Mouse (Mus musculus) embryonic facial prominence, embryonic 11.5 days (tissue): Measurements from ENCODE around the gene Mrps34. TPM values are rescaled to one million over a fixed set of nuclear protein-coding genes. Genes with fewer than 3 reads are reported as not detected.

Source experiments
- ATAC-seq: fragments of 200-750 bp; cut with Nextera tagmentation; replicated peaks from 2 replicates; pipeline ENCODE4 v1.8.0; 2017; ENCODE audit warnings: low read depth; ENCODE audit not compliant: insufficient number of reproducible peaks, low FRiP score, low TSS enrichment
- DNase-seq: peaks from one replicate; pipeline ENCODE4 v3.0.0-alpha.2; 2015; ENCODE audit warnings: low spot score
- H3K27ac ChIP-seq: fragments of 300-500 bp; sonication (generic); replicated peaks from 2 replicates; pipeline ENCODE4 v1.5.1; 2014; ENCODE audit warnings: mild to moderate bottlenecking, low read depth, low read length, control low read depth
- H3K27me3 ChIP-seq: fragments of 300-500 bp; sonication (generic); 2 replicates; pipeline ENCODE4 v1.6.1; 2014; ENCODE audit warnings: mild to moderate bottlenecking, low read length, moderate library complexity, mixed read lengths; ENCODE audit not compliant: control insufficient read depth, insufficient read depth
- H3K36me3 ChIP-seq: fragments of 300-500 bp; sonication (generic); replicated peaks from 2 replicates; pipeline ENCODE4 v1.6.1; 2014; ENCODE audit warnings: low read depth, mild to moderate bottlenecking, low read length, moderate library complexity, mixed read lengths; ENCODE audit not compliant: control insufficient read depth, insufficient read depth
- H3K4me1 ChIP-seq: fragments of 300-500 bp; sonication (generic); 2 replicates; pipeline ENCODE4 v1.6.1; 2014; ENCODE audit warnings: low read length, mixed read lengths; ENCODE audit not compliant: control insufficient read depth, insufficient read depth
- H3K4me2 ChIP-seq: fragments of 300-500 bp; sonication (generic); 2 replicates; pipeline ENCODE4 v1.6.1; 2014; ENCODE audit warnings: low read depth, mild to moderate bottlenecking, control low read depth, low read length, moderate library complexity
- H3K4me3 ChIP-seq: fragments of 300-500 bp; sonication (generic); 2 replicates; pipeline ENCODE4 v1.5.1; 2014; ENCODE audit warnings: low read depth, low read length, control low read depth
- H3K9ac ChIP-seq: fragments of 300-500 bp; sonication (generic); replicated peaks from 2 replicates; pipeline ENCODE4 v1.6.1; 2014; ENCODE audit warnings: mild to moderate bottlenecking, control low read depth, low read length
- H3K9me3 ChIP-seq: fragments of 300-500 bp; sonication (generic); replicated peaks from 2 replicates; pipeline ENCODE4 v1.6.1; 2016; ENCODE audit warnings: mild to moderate bottlenecking, low read length, inconsistent platforms, mixed read lengths; ENCODE audit not compliant: control insufficient read depth
- WGBS: fragments of 180-500 bp; shearing (Covaris S2); extraction: QIAGEN DNeasy Blood & Tissue Kit; methylation state at CpG from one replicate; pipeline ENCODE4 v1.1.7; 2014; 5-methylcytosine and 5-hydroxymethylcytosine counted together
- polyA plus RNA-seq: library from polyadenylated mRNA; unstranded; fragments of >200 nt; fragmentation: Nextera tagmentation; extraction: Ambion mirVana; gene quantifications from 2 replicates; pipeline ENCODE4 v1.2.1, GENCODE M21; 2014

Mrps34 gene
- polyA plus RNA-seq, 1 experiment from 2014 or later = 68.6 TPM

DNA sequence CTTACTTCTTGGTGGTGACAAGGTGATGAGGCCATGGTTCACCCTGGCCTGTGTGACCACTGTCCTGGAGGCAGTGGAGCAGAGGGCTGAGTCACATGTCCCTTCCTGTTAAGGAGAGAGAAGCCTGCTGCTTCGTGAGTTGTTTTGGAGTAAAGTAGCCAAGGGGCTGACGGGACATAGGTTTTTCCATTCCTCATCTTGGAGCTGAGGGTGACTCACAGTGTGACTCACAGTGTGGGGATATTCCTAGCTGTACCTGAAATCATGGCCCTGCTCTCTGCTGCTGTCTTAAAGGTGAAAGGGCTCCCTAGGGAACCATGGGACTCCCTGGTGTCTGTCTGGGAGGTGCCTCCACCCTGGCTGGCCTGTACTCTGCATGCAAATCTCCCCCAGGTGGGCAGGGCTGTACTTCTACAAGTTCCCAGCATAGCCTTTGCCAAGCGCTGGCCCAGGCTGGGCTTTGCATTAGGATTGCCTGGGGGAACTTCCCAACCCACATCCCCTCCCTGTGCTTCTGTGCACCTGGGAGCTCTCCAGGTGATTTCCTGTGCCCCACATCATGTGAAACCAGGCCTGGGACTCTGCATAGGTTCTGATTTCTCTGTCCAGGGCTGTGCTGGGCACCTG, 39.0 kb upstream of the Mrps34 start:
- no peak overlapping the region for H3K27ac ChIP-seq
- no peaks in the 10 kb centered on the region for H3K9me3 ChIP-seq
- no peak overlapping the region for H3K4me2 ChIP-seq
- ATAC-seq (no peak), DNase-seq (no peak)
- WGBS = 70% methylated on average over 3 of the region's 3 CpGs
- H3K4me1 ChIP-seq = peaks cover 1% of the 10 kb centered on the region; the same call in 1 of the 2 replicates
- H3K27me3 ChIP-seq = no peaks in the 10 kb centered on the region; the same call in 1 of the 2 replicates
- H3K4me3 ChIP-seq = no peak overlapping the region
- H3K36me3 ChIP-seq = no peaks in the 10 kb centered on the region; the same call in 1 of the 2 replicates
- no peak overlapping the region; the same call in 1 of the 2 replicates for H3K9ac ChIP-seq

DNA sequence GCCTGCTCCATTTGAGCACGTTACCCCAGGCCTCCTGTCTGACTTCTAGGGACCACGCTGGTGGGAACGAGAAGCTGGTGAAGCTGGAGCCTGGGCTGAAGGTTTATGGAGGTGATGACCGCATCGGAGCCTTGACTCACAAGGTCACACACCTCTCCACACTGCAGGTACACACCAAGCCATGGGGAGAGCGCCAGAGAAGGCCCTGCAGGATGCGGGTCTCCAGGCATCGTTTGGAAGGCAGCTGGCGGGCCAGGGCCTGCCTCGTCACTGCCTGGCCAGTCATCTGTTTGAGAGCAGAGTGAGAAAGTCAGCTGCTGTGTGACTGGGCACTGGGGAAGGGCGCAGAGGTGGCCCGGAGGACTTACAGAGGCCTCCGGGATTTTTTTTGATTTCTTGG, 38.3 kb upstream of the Mrps34 start:
- no peak for ATAC-seq
- Histone ChIP-seq H3K27ac (no peak overlapping the region), H3K36me3 (peaks cover 3% of the 10 kb centered on the region), H3K9me3 (no peaks in the 10 kb centered on the region), H3K9ac (no peak overlapping the region), H3K4me2 (no peak overlapping the region), H3K4me3 (no peak overlapping the region), H3K27me3 (no peaks in the 10 kb centered on the region), H3K4me1 (no peaks in the 10 kb centered on the region)
- WGBS = 88% methylated on average over 13 of the region's 13 CpGs
- DNase-seq = no peak

DNA sequence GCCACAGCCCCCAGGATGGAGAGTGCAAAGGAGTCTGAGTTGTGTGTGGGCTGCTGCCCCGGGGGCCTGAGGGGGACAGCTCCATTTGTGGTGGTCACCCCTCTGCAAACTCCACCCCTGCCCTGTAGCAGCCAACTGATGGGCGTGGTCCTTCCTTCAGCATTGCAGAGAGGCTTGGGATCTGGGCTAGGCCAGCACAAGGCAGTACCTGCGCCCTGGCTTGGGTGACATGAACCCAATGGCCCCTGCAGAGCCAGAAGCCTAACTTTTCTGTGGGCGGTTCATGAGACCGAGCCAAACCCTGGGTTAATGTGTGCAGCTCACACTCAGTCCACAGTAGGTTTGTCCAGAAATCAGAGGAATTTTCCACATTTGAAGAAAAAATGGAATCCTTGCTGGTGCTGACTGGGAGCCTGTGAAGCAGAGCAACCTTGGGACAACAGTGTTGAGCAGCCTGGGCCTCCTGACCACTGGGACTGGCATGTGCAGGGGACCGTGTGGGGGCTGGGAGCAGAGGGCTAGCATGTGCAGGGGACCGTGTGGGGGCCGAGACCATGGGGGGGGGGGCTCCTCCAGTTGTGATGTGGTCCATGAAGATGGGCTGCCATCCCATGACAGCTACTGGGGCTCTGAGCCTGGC, 37.0 kb upstream of the Mrps34 start:
- WGBS = 86% methylated on average over 8 of the region's 8 CpGs
- Histone ChIP-seq H3K9ac (no peak overlapping the region), H3K27me3 (no peaks in the 10 kb centered on the region), H3K36me3 (peaks cover 3% of the 10 kb centered on the region), H3K27ac (no peak overlapping the region), H3K4me1 (no peaks in the 10 kb centered on the region), H3K4me3 (no peak overlapping the region), H3K9me3 (no peaks in the 10 kb centered on the region), H3K4me2 (no peak overlapping the region)
- ATAC-seq = no peak
- DNase-seq = no peak

DNA sequence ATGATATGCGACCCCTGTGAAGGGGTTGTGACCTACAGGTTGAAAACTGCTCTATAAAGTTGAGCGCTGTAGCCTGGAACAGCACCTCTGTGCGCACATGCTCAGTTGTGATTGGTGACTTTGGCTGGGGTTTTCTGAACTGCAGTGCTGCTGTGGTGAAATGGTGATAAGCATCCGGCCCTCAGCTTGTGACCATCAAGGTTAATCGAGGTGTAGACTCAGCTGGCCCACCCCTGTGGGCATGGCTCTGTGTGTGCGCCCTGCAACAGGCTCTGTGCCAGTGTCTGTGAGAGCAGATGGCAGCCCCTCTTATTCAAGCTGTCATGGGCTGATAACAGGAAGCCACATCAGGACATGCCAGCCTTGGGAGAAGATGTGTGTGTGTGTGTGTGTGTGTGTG, 35.9 kb upstream of the Mrps34 start:
- Histone ChIP-seq H3K4me2 (no peak overlapping the region), H3K27me3 (no peaks in the 10 kb centered on the region), H3K9me3 (no peaks in the 10 kb centered on the region), H3K27ac (no peak overlapping the region), H3K4me1 (no peaks in the 10 kb centered on the region), H3K36me3 (peaks cover 3% of the 10 kb centered on the region), H3K9ac (no peak overlapping the region), H3K4me3 (no peak overlapping the region)
- 86% methylated on average over 6 of the region's 6 CpGs for WGBS
- ATAC-seq = no peak
- no peak for DNase-seq

DNA sequence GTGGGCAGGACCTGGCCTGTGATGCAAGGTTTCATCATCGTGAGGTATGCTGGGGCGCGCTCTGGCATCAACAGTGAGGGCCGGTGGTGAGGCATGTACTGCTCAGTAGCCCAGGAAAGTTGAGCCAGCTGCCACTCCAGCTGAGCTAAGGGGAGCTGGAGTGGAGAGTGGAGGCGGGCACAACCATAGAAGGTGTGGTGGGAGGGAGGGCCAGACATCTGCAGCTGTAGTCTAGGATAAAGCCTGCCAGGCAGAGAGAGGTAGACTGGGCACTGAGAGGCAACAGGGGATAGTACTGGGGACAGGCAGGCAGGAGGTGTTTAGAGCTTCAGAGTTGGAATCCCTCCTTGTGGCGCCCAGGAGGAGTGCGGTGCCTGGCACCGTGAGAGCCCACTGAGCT, 34.8 kb upstream of the Mrps34 start:
- DNase-seq (no peak), ATAC-seq (no peak)
- Histone ChIP-seq H3K4me3 (no peak overlapping the region), H3K4me2 (no peak overlapping the region), H3K27ac (no peak overlapping the region), H3K27me3 (no peaks in the 10 kb centered on the region), H3K9ac (no peak overlapping the region), H3K36me3 (peaks cover 3% of the 10 kb centered on the region), H3K4me1 (no peaks in the 10 kb centered on the region), H3K9me3 (no peaks in the 10 kb centered on the region)
- WGBS = 92% methylated on average over 8 of the region's 8 CpGs

DNA sequence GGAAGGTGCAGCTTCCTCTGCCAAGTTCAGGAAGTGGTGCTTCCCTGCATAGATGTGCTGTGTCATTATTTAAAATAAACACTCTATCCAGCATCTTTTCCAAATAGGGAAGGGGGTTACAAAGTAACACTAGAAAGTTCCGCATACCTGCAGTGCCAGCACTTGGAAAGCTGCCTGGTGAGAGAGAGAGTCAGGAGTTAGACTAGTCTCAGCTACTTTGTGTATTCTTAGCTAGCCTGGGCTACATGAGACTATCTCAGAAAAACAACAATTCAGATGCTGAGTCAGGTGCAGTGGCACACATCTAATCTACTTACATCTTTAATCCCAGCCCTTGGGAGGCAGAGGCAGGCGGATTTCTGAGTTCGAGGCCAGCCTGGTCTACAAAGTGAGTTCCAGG, 33.1 kb upstream of the Mrps34 start:
- 96% methylated on average over 3 of the region's 3 CpGs for WGBS
- Histone ChIP-seq H3K36me3 (peaks cover 3% of the 10 kb centered on the region), H3K4me2 (no peak overlapping the region), H3K27ac (no peak overlapping the region), H3K4me1 (no peaks in the 10 kb centered on the region), H3K4me3 (no peak overlapping the region), H3K9ac (no peak overlapping the region), H3K9me3 (no peaks in the 10 kb centered on the region), H3K27me3 (no peaks in the 10 kb centered on the region)
- ATAC-seq (no peak), DNase-seq (no peak)

DNA sequence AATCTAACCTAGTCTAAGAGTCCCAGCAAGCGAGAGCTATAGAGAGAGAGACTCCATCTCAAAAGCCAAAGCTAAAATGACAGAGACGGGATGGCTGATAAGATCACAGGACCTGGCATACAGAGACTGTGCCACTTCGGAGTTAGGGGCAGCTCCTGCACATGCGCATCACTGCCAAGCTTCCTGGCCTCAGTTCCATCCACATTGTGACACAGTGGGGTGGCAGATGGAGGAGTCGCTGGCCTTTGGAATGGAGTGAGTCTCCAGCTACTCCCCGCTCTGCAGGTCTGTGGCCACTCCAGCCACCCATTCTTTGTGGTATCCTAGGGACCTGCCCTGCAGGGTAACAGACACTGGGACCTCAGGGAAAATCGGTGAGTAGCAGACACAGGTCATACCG, 29.1 kb upstream of the Mrps34 start, which contains the start of gene Igfals:
Gene Igfals (plus strand): TSS at position 222 of the 400 bp plus-strand sequence.
- no peaks in the 10 kb centered on the region for H3K9me3 ChIP-seq
- H3K9ac ChIP-seq = no peak within 1 kb of the TSS
- H3K4me1 ChIP-seq = no peaks in the 10 kb centered on the region
- no peak within 1 kb of the TSS for H3K27ac ChIP-seq
- DNase-seq (no peak), ATAC-seq (no peak)
- no peak within 1 kb of the TSS for H3K4me3 ChIP-seq
- no peak within 1 kb of the TSS for H3K4me2 ChIP-seq
- 86% methylated on average over 8 of the region's 8 CpGs for WGBS
- H3K27me3 ChIP-seq = no peaks in the 10 kb centered on the region
- peaks cover 3% of the 10 kb centered on the region for H3K36me3 ChIP-seq

DNA sequence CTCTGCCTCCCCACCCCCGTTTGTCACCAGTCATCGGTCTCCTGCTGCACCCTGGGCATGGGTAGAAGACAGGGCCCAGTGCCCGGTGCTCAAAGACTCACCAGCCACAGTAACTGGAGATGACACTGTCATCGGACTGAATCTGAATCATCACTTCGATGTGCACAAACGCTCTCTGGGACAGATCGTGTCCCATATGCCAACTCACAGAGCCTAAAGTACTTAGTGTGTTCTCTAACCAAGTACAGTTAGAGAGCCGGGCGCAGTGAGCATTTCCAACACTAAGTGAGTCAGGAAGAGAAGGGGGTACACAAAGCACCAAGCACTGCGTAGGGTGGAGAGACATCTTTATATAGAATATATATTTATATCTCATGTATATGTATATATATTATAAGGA, 27.0 kb upstream of the Mrps34 start:
- Histone ChIP-seq H3K4me3 (no peak overlapping the region), H3K4me1 (no peaks in the 10 kb centered on the region), H3K9me3 (no peaks in the 10 kb centered on the region), H3K27ac (no peak overlapping the region), H3K9ac (no peak overlapping the region), H3K4me2 (no peak overlapping the region), H3K36me3 (no peaks in the 10 kb centered on the region), H3K27me3 (no peaks in the 10 kb centered on the region)
- no peak for ATAC-seq
- no peak for DNase-seq
- 88% methylated on average over 10 of the region's 10 CpGs for WGBS
